Mouse (Mus musculus): ENCODE measurements at regions not wholly inside any gene's neighbourhood (a gene's known extent, or its start where the extent isn't known, plus 50 kb on each side); places are given as distances from the start of the nearest gene placed in this dataset.

- Histone ChIP-seq H3K36me3 (ENCODE audit: control insufficient read depth in 1 of 2, insufficient read depth in 2 of 2, low read length in 2 of 2) (no peaks in the 10 kb centered on the region), H3K9ac (ENCODE audit: control insufficient read depth, low read depth, low read length, poor library complexity, severe bottlenecking) (no peak overlapping the region), H3K4me1 (ENCODE audit: control insufficient read depth in 1 of 2, insufficient read depth in 2 of 2, low read length in 2 of 2) (no peaks in the 10 kb centered on the region), H3K4me3 (ENCODE audit: control insufficient read depth in 1 of 2, insufficient read depth in 1 of 2, low read depth in 2 of 2, low read length in 2 of 2) (no peak overlapping the region), H3K27me3 (ENCODE audit: control insufficient read depth in 1 of 2, insufficient read depth in 2 of 2, low read length in 2 of 2) (no peaks in the 10 kb centered on the region), H3K79me2 (ENCODE audit: control insufficient read depth, insufficient read depth, low read length, poor library complexity) (no peaks in the 10 kb centered on the region), H3K27ac (ENCODE audit: control insufficient read depth, low read depth, low read length) (no peak overlapping the region), H3K9me3 (replicated peaks; ENCODE audit: insufficient read depth, low read length) (no peaks in the 10 kb centered on the region)
- no peak for TF ChIP-seq CHD1 (IDR thresholded peaks at IDR 0.05; ENCODE audit: low read depth, low read length)
- TF ChIP-seq ELF1 (IDR thresholded peaks at IDR 0.05; ENCODE audit: low read depth, low read length) = no peak
- no peak for TF ChIP-seq NELFE (IDR thresholded peaks at IDR 0.05; ENCODE audit: low read depth, low read length)
- TF ChIP-seq CHD2 (IDR thresholded peaks at IDR 0.05; ENCODE audit: low read length) = no peak
- TF ChIP-seq ZNF384 (IDR thresholded peaks at IDR 0.05; ENCODE audit: low read depth, low read length) = no peak
- no peak for TF ChIP-seq TBP (IDR thresholded peaks at IDR 0.05; ENCODE audit: low read depth, low read length)
- no peak for TF ChIP-seq MAFK (IDR thresholded peaks at IDR 0.05; ENCODE audit: borderline replicate concordance, low read depth, low read length)
- TF ChIP-seq ZMIZ1 (IDR thresholded peaks at IDR 0.05; ENCODE audit: low read depth, low read length) = no peak
- TF ChIP-seq KAT2A (conservative IDR thresholded peaks at IDR 0.05; ENCODE audit: low read depth, low read length) = no peak
- no peak for TF ChIP-seq GATA1 (IDR thresholded peaks at IDR 0.05; ENCODE audit: low read depth, low read length)
- no peak for TF ChIP-seq JUND (IDR thresholded peaks at IDR 0.05; ENCODE audit: low read depth, low read length)
- TF ChIP-seq POLR2AphosphoS5 (IDR thresholded peaks at IDR 0.05; ENCODE audit: borderline replicate concordance, low read depth, low read length) = no peak
- TF ChIP-seq EP300 (IDR thresholded peaks at IDR 0.05; ENCODE audit: low read depth in 1 of 2, low read length in 2 of 2) = no peak
- TF ChIP-seq SMC3 (IDR thresholded peaks at IDR 0.05; ENCODE audit: low read depth, low read length) = no peak
- no peak for TF ChIP-seq ZKSCAN1 (IDR thresholded peaks at IDR 0.05; ENCODE audit: low read depth, low read length)
- no peak for TF ChIP-seq UBTF (IDR thresholded peaks at IDR 0.05; ENCODE audit: borderline replicate concordance, insufficient read depth, low read depth, low read length)
- TF ChIP-seq MYC (IDR thresholded peaks at IDR 0.05; ENCODE audit: low read depth, low read length) = no peak
- no peak for DNase-seq (ENCODE audit: low read depth, low spot score)
Measured at GRCm38 (mm10) chr4:34429003-34429402, 121.7 kb upstream of the Akirin2 start.

GRCm38 (mm10) chr4:34429456-34430235, 121.1 kb upstream of the Akirin2 start:
- Histone ChIP-seq H3K79me2 (ENCODE audit: control insufficient read depth, insufficient read depth, low read length, poor library complexity) (no peaks in the 10 kb centered on the region), H3K9ac (ENCODE audit: control insufficient read depth, low read depth, low read length, poor library complexity, severe bottlenecking) (no peak overlapping the region), H3K4me1 (ENCODE audit: control insufficient read depth in 1 of 2, insufficient read depth in 2 of 2, low read length in 2 of 2) (no peaks in the 10 kb centered on the region), H3K4me3 (ENCODE audit: control insufficient read depth in 1 of 2, insufficient read depth in 1 of 2, low read depth in 2 of 2, low read length in 2 of 2) (no peak overlapping the region), H3K27me3 (ENCODE audit: control insufficient read depth in 1 of 2, insufficient read depth in 2 of 2, low read length in 2 of 2) (no peaks in the 10 kb centered on the region), H3K9me3 (replicated peaks; ENCODE audit: insufficient read depth, low read length) (no peaks in the 10 kb centered on the region), H3K36me3 (ENCODE audit: control insufficient read depth in 1 of 2, insufficient read depth in 2 of 2, low read length in 2 of 2) (no peaks in the 10 kb centered on the region), H3K27ac (ENCODE audit: control insufficient read depth, low read depth, low read length) (no peak overlapping the region)
- DNase-seq (ENCODE audit: low read depth, low spot score) = no peak
- no peak for TF ChIP-seq POLR2A (IDR thresholded peaks at IDR 0.05; ENCODE audit: control insufficient read depth in 1 of 2, insufficient read depth in 1 of 2, low read depth in 1 of 2, low read length in 2 of 2, poor library complexity in 1 of 2)
- no peak for TF ChIP-seq MAX (IDR thresholded peaks at IDR 0.05; ENCODE audit: low read length)
- TF ChIP-seq MAZ (IDR thresholded peaks at IDR 0.05; ENCODE audit: low read depth, low read length) = no peak
- no peak for TF ChIP-seq BHLHE40 (IDR thresholded peaks at IDR 0.05; ENCODE audit: borderline replicate concordance, low read depth, low read length)
- no peak for TF ChIP-seq ELF1 (IDR thresholded peaks at IDR 0.05; ENCODE audit: low read depth, low read length)
